Mouse (Mus musculus): Measurements from ENCODE around the gene Rnf168. TPM values are rescaled to one million over a fixed set of nuclear protein-coding genes. Genes with fewer than 3 reads are reported as not detected.
A peak's percentile ranks its signal among the peaks of the same experiment; 100 is the strongest.
"Not testable (repeated sequence)": the region's sequence is repeated elsewhere in the genome, so short reads cannot be mapped to it uniquely, and the experiment has no call there.

Rnf168 gene
- total RNA-seq (2017): 25.0 to 33.0 TPM (median 27.0 TPM) in 3 replicates

- peak; percentile 90 for ATAC-seq (replicated peaks; ENCODE audit: insufficient number of reproducible peaks, low FRiP score, low TSS enrichment, poor library complexity, severe bottlenecking)
These were observed at the start of gene Rnf168 for GRCm38 (mm10) chr16:32277308-32278256. Gene Rnf168, plus strand, starts transcription at chr16:32277459.

GRCm38 (mm10) chr16:32232050-32232449 lies 45.2 kb upstream of the Rnf168 start:
- ATAC-seq (replicated peaks; ENCODE audit: insufficient number of reproducible peaks, low FRiP score, low TSS enrichment, poor library complexity, severe bottlenecking): not testable (repeated sequence)

DNA sequence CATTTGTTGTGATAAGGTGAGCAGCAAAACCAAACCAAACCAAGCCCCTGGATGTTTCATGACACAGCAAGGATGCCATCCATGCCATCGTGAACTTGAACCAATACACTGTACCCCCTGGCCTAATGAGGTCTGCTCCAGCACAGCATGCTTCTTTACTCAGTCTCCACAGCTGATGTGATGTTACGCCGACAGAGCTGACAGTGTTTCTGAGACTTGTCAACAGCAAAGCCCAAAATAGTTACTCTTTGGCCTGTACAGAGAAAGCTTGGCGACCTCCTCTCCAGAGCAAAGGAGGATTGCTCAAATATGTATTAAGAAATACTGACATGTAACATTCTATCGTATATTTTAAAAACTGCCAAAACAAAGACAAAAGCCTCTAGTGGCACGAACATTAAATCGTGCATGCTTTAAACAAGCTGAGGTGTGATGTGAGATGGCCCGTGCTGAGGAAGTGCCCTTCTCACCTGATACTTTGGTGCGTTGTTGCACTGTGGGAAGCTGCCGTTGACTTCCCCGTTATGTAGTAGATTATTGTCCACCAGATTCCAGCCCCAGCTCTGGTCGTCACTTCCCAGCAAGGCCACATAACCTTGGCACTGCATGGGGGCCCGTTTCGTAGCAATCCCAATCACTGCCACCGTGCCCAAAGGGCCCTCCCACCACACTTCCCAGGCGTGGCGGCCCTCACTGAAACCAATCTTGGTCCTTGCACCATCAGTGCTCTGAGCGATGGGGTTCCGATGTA lies 39.2 kb upstream of the Rnf168 start:
- no peak for ATAC-seq (replicated peaks; ENCODE audit: insufficient number of reproducible peaks, low FRiP score, low TSS enrichment, poor library complexity, severe bottlenecking)

- no peak for ATAC-seq (replicated peaks; ENCODE audit: insufficient number of reproducible peaks, low FRiP score, low TSS enrichment, poor library complexity, severe bottlenecking)
These were observed 37.6 kb upstream of the Rnf168 start for GRCm38 (mm10) chr16:32239428-32240312.

- no peak for ATAC-seq (replicated peaks; ENCODE audit: insufficient number of reproducible peaks, low FRiP score, low TSS enrichment, poor library complexity, severe bottlenecking)
These were observed 33.4 kb upstream of the Rnf168 start for GRCm38 (mm10) chr16:32243901-32244300.

- no peak; the same call in 1 of the 2 replicates for ATAC-seq (replicated peaks; ENCODE audit: insufficient number of reproducible peaks, low FRiP score, low TSS enrichment, poor library complexity, severe bottlenecking)
These were observed 30.9 kb upstream of the Rnf168 start for GRCm38 (mm10) chr16:32246351-32246791.

DNA sequence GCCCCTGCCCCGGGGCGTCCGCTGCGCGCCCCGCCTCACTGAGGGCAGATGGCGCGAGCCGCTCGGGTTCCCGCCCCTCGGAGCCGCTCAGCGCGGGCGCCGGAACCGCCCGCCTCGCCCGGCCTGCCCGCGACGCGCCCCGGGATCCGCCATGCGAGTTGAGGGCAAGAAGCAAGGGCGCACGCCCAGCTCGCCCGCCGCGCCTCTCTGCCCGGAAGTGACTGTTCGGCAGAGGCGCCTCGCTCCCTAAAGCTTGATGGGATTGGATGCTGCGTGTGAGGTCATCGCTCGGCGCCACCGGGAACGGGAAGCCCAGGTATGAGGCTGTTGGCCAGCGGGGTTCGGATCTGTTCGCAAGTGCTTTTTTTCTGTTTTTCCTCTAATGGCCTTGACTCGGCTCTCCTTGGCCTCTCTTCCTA lies 30.3 kb upstream of the Rnf168 start, which contains the start of the genes Fbxo45 and Wdr53:
TSS of gene Fbxo45 (minus strand) at position 207 of the 419 bp plus-strand sequence.
TSS of gene Wdr53 (plus strand) at position 276 of the 419 bp plus-strand sequence.
- ATAC-seq (replicated peaks; ENCODE audit: insufficient number of reproducible peaks, low FRiP score, low TSS enrichment, poor library complexity, severe bottlenecking): peak; percentile 99

- ATAC-seq (replicated peaks; ENCODE audit: insufficient number of reproducible peaks, low FRiP score, low TSS enrichment, poor library complexity, severe bottlenecking): not testable (repeated sequence)
These were observed 13.0 kb upstream of the Rnf168 start for GRCm38 (mm10) chr16:32264225-32264624.

GRCm38 (mm10) chr16:32271291-32271690 lies 6.0 kb upstream of the Rnf168 start, which contains the start of gene Smco1:
Gene Smco1, plus strand, starts transcription at chr16:32271468.
- ATAC-seq (replicated peaks; ENCODE audit: insufficient number of reproducible peaks, low FRiP score, low TSS enrichment, poor library complexity, severe bottlenecking): no peak

DNA sequence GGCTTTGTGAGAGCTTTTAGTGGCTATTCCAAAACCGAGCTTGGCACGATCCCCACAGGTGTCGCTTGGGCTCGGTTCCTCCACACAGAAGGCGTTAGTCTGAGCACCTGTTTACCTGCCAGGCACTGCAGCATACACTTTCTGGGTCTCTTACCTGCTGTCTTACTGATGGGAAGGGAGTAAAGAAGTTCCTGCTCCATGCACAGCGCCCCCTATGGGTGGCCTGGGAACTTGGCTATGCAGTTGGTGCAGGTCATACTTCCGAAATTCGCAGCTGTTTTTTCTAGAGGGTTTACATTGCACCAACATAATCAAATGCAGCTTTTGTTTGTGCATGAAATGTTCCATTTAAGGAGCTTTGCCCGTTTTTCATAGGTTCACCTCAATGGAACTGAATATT lies 3.9 kb upstream of the Rnf168 start:
- no peak for ATAC-seq (replicated peaks; ENCODE audit: insufficient number of reproducible peaks, low FRiP score, low TSS enrichment, poor library complexity, severe bottlenecking)

- ATAC-seq (replicated peaks; ENCODE audit: insufficient number of reproducible peaks, low FRiP score, low TSS enrichment, poor library complexity, severe bottlenecking): peak; percentile 64
These were observed 2.2 kb upstream of the Rnf168 start for GRCm38 (mm10) chr16:32275041-32275440.

DNA sequence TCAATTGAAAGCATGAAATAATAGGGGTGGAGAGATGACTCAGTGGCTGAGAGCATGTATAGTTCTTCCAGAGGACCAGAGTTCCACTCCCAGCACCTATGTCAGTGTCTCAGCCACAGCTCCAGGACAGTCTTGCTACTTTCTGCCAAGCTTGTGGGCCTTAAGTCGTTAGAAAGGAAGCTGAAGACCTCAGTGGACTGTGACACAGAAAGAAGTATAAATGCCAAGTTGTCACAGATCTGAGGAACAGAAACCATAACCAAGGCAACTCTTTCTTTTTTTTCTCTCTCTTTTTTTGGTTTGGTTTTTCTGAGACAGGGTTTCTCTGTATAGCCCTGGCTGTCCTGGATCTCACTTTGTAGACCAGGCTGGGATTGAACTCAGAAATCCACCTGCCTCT lies 1.4 kb upstream of the Rnf168 start:
- no peak for ATAC-seq (replicated peaks; ENCODE audit: insufficient number of reproducible peaks, low FRiP score, low TSS enrichment, poor library complexity, severe bottlenecking)

DNA sequence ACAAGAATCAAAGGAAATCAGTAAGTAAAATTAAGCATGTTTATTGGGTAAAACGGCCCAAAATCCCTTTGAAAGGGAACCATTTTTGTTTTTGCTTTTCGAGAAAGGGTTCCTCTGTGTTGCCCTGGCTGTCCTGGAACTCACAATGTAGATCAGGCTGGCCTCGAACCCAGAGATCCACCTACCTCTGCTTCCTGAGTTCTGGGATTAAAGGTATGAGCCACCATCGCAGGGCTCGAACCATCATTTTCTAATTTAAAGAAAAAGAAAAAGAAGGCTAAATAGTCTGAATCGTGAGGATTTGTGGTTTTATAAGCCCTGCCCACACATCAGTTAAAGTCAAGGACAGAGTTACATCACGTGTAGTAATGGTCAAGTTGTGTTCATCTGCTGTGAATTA lies 1.1 kb downstream of the Rnf168 start:
- no peak for ATAC-seq (replicated peaks; ENCODE audit: insufficient number of reproducible peaks, low FRiP score, low TSS enrichment, poor library complexity, severe bottlenecking)

GRCm38 (mm10) chr16:32280211-32280610 lies 3.0 kb downstream of the Rnf168 start:
- no peak for ATAC-seq (replicated peaks; ENCODE audit: insufficient number of reproducible peaks, low FRiP score, low TSS enrichment, poor library complexity, severe bottlenecking)

GRCm38 (mm10) chr16:32282608-32283007 lies 5.3 kb downstream of the Rnf168 start:
- ATAC-seq (replicated peaks; ENCODE audit: insufficient number of reproducible peaks, low FRiP score, low TSS enrichment, poor library complexity, severe bottlenecking): no peak

DNA sequence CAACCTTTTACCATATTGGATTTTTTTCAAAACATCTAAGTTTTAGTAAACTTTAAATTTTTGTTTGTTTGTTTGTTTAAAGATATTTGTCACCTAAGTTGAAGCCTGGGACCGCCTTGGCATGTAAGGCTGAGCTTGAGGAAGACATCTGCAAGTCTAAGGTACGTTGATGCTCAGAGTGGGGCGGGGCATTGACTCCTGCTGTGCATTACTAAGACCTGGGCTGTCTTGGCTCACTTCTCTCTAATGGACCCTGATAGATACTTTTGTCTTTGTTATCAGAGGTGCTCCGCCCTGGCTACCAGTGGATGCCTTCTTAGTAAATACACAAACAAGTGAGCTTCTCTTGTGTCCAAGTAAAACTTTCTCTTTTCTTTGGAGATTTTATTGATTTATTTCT lies 14.6 kb downstream of the Rnf168 start:
- ATAC-seq (replicated peaks; ENCODE audit: insufficient number of reproducible peaks, low FRiP score, low TSS enrichment, poor library complexity, severe bottlenecking): no peak

DNA sequence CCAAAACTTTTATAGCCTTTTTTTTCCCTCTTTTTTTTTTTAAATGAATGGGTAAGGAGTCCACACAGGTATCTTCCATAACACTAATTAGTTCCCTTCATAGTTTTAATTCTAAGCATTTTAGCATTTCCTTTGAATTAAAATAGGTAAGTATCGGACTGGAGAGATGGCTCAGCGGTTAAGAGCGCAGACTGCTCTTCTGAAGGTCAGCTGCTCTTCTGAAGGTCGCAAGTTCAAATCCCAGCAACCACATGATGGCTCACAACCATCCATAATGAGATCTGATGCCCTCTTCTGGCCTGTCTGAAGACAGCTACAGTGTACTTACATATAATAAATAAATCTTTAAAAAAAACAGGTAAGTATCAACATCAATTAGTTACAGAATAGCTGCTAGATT lies 22.4 kb downstream of the Rnf168 start:
- not testable (repeated sequence) for ATAC-seq (replicated peaks; ENCODE audit: insufficient number of reproducible peaks, low FRiP score, low TSS enrichment, poor library complexity, severe bottlenecking)

DNA sequence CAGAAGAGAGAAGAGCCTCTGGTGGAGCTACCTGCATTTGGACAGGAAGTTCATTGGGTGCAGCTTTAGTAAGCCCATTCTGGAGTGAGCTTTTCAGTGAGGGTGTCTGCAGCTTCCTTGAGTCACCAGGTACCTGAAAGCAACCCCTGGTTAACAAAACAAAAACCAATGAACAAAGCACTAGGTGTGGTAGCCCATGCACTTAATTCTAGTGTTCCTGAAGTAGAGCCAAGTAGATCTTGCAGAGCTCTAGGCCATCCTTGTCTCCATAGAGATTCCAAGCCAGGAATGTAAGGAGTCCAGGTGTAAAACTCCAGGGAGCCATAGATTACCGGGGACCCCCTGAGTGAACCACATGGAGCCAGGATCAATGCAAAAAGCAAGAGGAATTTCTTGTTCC lies 25.8 kb downstream of the Rnf168 start:
- no peak for ATAC-seq (replicated peaks; ENCODE audit: insufficient number of reproducible peaks, low FRiP score, low TSS enrichment, poor library complexity, severe bottlenecking)
